Mouse (Mus musculus) ES-E14 (cell line): ENCODE results near the gene Sprr2a1.
"Not testable (repeated sequence)": the region's sequence is repeated elsewhere in the genome, so short reads cannot be mapped to it uniquely, and the experiment has no call there.

Experiments
- ZC3H11A ChIP-seq: IDR thresholded peaks from 2 replicates; pipeline ENCODE4 v1.6.1; 2012; ENCODE audit warnings: low read depth, mild to moderate bottlenecking, inconsistent platforms, low read length, borderline replicate concordance
- ZNF384 ChIP-seq: IDR thresholded peaks from 2 replicates; pipeline ENCODE4 v1.6.1; 2012; ENCODE audit warnings: low read depth, low read length, inconsistent platforms

GRCm38 (mm10) chr3:92253860-92254259, 38.3 kb downstream of the Sprr2a1 start:
- TF ChIP-seq ZNF384, ZC3H11A: not testable (repeated sequence)
